Mouse (Mus musculus): ENCODE measurements around the gene Pes1.

Gene Pes1

DNA sequence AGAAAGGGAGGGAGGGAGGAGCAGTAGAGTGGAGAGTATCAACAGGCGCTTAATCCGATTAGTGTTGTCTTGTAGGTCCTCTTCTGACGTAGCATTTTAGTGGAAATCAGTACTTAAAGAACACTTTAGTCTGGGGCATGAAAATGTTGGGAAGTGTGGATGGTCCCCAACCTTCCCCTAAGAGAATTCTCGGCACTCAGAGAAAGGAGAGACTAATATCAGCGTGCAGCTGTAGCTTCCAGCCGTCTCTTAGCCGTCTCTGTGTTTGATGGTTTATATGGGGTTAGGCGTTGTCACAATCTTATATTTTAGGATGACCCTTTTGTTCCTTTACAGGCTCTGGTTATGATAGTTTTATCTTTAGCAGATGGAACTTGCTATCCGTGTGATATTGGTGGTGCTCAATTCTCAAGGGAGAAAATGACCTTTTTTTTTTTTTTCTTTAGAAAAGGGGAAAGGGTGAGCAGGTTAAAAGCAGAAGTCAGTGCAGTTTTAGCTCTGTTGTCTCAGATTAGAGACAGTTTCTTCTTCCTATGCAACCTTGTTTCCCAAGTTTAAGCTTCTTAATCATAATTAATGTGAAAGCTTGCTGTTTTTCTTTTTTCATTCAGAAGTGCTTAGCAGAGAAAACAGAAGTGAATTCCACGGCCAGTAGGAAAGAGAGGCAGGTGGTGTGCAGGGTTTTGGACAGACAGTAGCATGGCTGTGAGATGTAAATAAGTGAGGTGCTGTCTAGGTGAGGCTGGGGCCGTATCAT is 819 bp downstream of the Pes1 start:
- in situ Hi-C loops (cut with MseI, MboI): no loop called here

DNA sequence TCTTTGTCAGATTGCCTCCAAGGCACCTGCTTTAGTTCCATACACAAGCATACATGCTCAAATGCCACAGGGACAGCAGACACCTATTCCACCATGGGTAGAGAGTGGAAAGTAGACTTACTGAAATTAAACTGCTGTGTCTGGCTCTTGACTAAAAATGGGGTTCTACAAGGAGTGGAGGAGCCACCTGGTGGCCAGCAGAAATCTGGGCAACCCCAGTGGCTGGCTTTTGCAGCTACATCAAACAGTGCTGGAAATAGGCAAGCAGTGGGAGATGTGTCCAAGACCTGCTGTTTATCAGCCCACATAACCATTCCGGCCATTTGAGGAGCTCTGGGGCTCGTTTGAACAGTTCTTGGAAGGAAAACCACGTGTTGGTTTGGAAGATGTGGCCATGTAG is 6.1 kb downstream of the Pes1 start:
- in situ Hi-C loops (cut with MseI, MboI): no loop called here

DNA sequence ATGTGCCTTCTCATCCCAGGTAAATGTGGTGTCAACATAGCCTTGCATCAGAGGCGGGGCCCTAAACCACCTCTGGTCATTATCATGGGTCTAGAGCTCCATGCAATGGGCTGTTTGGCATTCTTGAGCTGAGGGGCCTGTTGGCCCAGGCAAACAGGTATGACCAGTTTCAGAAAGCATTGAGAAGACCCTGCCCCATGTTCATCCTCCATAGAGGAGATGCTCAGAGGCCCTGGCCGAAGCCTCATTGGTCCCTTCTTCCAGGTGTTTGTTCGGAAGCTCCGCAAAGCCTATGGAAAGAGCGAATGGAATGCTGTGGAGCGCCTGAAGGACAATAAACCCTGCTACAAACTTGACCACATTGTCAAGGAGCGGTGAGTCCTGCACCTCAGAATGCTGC is 6.6 kb downstream of the Pes1 start:
- in situ Hi-C loops (cut with MseI, MboI): no loop called here

DNA sequence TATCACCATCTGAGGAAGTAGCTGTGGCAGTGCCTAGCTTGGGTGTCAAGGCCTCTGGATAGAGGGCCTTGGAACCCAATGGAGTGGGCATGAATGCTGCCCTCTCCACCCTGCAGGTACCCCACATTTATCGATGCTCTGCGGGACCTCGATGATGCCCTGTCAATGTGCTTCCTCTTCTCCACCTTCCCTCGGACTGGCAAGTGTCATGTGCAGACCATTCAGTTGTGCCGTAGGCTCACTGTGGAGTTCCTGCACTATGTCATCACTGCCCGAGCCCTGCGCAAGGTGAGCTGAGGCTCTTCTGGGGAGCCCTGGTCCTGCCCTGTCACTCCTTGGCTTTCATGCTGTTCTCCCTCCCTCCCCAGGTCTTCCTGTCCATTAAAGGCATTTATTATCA is 9.3 kb downstream of the Pes1 start:
- in situ Hi-C loops (cut with MseI, MboI): no loop called here

DNA sequence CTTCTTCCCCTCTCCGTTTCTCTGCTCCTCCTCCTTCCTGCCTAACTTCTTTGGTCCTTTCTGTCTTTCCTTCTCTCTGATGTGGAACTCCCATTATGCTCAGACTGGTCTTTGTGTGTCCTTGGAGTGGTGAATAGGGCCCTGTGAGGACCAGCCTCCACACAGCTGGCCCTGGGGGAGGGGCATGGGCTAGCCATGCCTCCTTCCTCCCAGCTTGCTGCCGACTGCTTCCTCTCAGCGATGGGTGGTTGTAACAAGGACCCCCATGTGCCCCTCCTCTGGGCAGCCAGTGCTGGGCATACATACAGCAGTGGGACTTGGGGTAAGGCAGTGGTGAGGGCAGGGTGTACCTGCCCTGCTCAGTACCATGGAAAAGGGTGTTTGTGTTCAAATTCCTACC is 10.5 kb downstream of the Pes1 start:
- in situ Hi-C loops (cut with MseI, MboI): no loop called here

DNA sequence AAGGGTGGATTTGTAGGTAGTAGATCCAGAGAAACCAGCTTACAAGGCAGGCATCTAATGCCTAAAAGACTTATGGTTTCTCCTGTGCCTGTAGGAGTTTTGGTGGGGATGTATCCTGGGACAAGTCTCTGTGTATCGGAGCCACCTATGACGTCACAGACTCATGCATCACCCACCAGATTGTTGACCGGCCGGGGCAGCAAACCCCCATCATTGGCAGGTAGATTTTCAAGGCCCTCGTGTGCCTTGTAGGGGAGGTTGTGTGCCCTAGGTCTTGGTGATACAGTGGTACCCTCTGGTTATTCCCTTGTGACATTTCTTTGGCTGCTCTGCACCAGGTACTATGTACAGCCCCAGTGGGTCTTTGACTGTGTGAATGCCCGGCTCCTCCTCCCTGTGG is 12.9 kb downstream of the Pes1 start, which contains the start of gene 4930556J24Rik:
TSS of gene 4930556J24Rik (minus strand) at position 101 of the 400 bp plus-strand sequence.
- in situ Hi-C loops (cut with MseI, MboI): no loop called here

DNA sequence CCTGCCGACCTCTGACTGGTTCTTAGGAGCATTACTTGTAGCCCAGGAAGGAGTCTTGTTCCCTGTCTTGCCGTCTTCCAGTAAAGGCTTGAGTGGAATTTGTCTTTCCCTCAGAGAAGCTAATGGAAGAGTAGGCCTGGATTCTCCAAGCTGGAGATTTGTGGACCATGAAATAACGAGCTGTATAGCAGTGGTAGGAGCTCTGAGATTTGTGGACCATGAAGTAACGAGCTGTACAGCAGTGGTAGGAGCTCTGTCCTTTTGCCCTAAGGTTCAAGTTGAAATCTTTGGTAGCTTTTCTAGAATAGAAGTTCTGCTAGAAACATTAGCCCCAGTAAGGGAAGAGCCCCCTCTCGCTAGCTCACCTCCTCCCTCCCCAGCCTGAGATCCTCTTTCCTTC is 14.6 kb downstream of the Pes1 start:
- in situ Hi-C loops (cut with MseI, MboI): no loop called here

DNA sequence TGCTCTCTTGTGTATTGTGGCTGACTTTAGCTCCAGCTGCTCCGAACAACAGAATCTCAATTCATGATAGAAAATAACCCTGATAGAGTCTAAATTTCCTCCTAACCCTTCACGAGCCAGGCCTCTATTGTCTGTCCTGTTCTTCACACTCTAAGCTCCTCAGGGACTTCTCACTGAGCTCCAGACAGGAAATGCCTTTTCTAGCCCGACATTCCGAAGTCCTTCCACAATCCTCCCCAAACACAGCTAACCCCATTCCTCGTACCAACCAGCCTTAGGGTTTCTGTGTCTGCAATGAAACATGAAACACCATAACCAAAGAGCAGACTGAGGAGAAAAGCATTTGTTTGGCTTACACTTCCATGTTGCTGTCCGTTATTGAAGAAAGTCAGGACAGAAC is 17.8 kb downstream of the Pes1 start:
- in situ Hi-C loops (cut with MseI, MboI): no loop called here

DNA sequence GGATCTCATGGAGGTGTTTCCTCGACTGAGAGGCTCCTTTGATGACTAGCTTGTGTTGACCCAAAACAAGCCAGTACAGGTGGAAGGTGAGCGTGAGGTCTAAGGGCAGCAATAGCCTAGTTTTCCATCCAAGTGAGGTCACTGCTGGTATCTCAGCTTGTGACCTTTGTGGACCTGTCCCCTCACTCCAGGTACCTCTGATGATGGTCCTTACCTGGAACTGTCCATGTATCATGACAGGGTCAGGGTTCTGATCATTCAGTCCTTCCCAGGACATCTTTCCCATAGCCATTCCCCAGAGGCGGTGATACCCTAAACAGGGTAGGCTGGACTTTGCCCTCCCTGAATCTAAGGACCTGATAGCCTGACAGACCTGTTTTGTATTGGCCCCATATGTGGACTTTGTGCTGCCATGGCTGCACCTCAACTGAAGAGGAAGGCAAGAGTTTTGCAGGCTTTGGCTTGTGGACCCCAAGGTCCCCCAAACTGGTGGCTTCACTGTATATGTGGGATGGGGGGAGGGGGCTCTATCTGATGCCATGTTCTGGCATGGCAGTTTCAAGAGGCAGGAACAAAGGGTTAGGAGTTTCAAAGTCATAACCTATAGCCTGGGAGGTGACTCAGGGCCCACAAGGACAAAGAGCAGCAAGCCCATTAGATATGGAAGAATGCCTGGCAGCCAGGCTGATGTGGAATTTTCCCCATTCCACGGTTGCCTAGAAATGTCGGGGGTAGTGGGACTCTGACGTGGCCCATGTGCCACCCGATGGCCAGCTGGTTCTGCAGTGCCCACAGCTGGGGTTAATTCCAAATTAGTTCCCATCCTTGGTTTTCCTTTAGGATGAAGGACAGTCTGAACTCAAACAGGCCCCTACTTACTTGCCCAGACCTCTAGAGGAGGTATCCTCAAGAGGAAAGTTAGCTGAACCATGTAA is 18.8 kb downstream of the Pes1 start:
- in situ Hi-C loops (cut with MseI, MboI): no loop called here

DNA sequence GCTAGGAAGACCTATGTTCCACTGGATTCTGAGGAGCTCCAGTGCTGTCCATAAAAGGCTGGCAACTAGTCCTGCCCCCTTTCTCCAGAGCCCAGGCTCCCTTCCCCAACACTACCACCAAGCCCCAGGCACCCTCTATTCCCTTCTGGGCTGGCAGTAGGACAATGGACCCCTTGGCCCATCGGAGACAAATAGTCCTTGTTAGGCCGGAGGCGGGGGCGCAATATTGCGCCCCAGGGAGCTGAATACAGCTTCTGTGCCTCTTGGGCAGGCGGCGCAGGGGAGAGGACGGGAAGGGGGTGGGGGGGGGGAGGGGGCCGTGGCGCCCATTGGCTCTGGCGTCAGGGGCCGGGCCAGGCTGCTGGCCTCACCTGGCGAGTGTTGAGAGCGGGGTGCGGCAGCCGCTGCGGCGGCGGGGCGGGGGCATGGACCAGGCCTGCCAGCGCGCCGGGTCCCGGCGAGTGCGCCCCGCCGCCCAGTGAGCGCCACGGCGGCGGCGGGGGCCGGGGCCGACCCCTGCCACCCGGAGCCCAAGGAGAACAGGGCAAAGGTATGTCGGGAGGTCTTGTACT is 19.6 kb downstream of the Pes1 start, which contains the start of gene Gal3st1:
TSS of gene Gal3st1 (plus strand) at position 346 of the 572 bp plus-strand sequence.
- in situ Hi-C loops (cut with MseI, MboI): no loop called here

DNA sequence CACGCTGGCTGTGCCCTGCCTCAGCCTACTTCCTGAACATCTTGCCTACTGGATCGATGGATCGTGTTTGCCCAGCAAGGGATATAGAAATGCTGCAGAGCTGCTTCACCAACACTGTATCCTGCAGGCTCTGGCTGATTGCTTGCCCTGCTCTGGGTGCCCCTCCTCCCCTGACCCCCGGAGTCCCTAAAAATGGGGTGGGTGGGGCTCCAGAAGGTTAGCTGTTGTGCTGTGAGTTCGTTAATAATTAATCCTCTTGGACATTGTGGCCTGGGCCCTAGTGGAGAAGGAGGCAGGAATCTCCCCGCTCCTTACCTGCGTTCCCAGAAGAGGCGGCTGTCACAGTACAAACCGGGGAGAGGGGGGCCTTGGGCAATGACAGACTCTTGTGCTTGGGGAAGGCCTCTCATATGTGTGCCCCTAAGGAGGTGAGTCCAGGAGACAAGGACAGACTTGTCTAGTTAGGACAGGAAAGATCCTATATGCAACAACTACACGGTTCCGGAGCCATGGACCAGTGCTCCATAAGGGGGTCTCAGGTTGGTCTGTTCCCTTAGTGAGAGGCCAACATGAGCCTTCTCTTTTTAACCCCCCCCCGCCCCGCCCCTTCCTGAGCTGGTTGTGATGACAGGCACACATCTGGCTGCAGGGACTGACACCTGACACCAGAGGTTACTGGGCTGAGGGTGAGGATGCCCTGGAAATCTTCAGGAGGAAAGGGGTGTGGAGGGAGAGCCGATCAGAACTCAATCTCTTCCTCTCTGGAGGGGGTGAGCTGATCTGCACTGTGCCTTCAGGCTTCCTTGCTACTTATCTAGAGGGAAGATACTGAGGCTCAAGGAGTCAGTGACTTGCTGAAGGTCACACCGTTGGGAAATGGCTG is 20.3 kb downstream of the Pes1 start:
- in situ Hi-C loops (cut with MseI, MboI): no loop called here

DNA sequence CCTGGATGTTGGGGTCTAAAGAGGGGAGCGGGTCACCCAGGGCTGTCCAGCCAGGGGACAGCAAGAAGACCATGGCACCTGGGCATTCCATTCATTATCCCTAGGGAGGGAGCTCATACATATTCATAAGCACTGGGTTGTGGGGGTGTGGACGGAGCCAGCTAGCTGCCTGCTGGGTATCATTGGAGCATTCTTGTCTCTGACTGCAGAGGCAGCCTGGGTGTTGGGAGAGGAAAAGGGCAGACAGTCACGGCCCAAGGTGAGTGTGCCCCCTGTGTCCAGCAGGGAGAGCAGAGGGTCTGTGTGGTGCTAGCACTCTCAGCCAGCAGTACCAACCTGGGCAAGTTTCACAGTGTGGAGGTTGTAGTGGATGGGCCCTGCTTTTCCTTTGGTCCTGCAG is 26.0 kb downstream of the Pes1 start:
- in situ Hi-C loops (cut with MseI, MboI): no loop called here

DNA sequence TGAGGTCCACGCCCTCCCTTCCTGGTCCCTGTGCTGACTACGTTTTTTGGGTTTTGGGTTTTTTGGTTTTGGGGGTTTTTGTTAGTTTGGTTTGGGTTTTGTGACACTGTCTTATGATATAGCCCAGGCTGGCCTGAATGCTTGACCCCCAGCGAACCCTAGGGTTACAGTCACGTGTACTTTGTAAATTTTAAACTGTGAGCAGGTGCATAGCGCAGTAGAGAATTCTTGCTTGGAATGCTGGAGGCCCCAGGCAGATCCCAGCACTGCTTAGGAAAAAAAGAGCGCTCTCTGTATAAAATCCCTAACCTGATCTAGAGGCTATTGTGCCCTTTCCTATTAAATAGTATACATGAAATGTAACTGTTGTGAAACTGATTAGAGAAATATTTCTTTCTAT is 29.4 kb downstream of the Pes1 start:
- in situ Hi-C loops (cut with MseI, MboI): no loop called here

DNA sequence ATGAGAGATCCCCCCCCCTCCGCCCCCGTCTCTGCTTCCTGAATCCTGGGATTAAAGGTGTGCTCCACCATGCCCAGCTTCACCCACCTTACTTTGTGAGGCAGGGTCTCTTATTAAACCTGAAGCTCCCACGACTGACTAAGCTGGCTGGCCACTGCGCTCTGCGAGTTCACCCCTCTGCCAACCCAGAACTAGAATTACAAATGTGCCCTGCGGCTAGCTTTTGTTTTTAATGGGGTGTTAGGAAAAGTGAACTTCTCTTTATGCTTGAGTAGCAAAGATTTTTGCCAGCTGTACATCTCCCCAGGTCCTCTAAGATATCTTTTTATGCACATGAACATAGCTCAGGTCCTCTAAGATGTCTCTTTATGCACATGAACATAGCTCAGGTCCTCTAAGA is 30.1 kb downstream of the Pes1 start:
- in situ Hi-C loops (cut with MseI, MboI): no loop called here

DNA sequence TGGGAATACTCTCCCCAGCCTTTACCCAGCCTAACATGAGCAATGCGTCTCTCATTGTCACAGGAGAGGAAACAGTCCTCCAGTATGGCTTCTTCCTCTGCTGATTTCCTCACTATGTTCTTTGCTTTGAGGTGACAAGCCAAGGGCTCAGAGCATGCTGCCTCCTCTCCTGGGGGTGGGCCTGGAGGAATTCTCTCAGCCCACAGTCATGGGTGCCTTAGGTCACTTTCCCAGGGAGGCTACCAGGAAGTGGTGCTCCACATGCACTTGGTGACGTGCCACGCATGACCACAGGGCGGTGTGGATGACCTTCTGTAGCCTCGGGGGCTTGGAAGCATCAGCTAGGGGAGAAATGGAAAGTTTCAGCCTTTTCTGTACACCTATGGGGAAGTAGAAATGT is 31.7 kb downstream of the Pes1 start:
- in situ Hi-C loops (cut with MseI, MboI): no loop called here

DNA sequence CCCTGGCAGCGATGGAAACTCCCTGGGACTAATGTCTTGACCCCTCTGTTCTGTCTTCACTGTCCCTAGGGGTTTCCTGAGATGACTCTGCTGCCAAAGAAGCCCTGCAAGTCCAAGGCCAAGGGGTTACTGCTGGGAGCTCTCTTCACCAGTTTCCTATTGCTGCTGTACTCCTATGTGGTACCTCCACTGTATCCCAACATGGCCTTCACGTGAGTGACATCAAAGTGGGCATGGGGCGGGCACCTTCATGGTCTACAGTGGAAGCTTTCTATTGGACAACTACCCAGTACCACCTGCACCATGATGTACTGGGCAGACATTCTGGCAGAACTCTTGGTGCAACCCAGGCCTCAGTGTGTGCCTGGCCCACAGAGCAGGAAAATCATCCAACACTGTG is 33.1 kb downstream of the Pes1 start:
- in situ Hi-C loops (cut with MseI, MboI): no loop called here

DNA sequence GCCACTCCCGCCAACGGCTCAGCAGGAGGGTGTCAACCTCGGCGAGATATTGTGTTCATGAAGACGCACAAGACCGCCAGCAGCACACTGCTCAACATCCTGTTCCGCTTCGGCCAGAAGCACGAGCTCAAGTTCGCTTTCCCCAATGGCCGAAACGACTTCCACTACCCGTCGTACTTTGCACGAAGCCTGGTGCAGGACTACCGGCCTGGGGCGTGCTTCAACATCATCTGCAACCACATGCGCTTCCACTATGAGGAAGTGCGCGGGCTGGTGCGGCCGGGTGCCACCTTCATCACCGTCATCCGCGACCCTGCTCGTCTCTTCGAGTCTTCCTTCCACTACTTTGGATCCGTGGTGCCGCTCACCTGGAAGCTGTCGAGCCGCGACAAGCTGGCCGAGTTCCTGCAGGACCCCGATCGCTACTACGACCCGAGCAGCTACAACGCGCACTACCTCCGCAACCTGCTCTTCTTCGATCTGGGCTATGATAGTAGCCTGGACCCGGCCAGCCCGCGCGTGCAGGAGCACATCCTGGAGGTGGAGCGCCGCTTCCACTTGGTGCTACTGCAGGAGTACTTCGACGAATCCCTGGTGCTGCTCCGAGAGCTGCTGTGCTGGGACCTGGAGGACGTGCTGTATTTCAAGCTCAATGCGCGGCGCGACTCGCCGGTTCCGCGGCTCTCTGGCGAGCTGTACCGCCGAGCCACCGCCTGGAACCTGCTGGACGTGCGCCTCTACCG is 34.4 kb downstream of the Pes1 start:
- in situ Hi-C loops (cut with MseI, MboI): no loop called here

DNA sequence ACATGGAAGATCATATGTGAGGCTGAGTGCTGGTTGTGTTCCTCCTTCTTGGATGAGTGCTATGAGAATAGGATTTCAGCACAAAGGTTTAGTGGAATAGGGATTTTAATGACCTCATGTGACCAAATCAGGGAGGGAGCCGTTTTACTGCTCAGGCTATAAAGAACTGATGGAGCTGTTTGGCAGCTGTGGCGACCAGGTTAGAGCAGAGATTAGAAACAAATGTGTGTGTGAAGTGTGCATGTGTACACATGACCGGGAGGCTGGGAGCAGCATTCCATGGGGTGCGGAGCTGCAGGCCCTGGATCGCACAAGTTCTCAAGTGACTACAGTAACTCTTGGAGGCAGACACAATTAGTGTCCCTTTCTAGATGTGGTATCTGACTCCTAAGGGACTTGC is 35.8 kb downstream of the Pes1 start:
- in situ Hi-C loops (cut with MseI, MboI): no loop called here

DNA sequence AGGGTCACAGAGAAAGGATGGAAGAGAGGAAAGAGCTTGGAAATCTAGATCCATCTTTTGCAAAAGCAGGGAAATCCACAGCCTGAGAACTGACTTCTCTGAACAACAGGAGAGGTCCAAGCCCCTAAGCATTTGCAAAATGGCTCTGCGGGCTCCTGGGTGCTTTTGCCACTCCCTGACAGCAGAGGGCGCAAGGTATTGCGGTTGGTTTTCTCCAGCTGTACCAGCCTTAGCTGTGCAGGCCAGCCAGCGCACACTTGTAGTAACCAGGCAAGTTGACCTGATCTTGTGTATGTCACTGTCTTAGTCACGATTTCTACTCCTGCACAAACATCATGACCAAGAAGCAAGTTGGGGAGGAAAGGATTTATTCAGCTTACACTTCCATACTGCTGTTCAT is 37.8 kb downstream of the Pes1 start:
- in situ Hi-C loops (cut with MseI, MboI): no loop called here

DNA sequence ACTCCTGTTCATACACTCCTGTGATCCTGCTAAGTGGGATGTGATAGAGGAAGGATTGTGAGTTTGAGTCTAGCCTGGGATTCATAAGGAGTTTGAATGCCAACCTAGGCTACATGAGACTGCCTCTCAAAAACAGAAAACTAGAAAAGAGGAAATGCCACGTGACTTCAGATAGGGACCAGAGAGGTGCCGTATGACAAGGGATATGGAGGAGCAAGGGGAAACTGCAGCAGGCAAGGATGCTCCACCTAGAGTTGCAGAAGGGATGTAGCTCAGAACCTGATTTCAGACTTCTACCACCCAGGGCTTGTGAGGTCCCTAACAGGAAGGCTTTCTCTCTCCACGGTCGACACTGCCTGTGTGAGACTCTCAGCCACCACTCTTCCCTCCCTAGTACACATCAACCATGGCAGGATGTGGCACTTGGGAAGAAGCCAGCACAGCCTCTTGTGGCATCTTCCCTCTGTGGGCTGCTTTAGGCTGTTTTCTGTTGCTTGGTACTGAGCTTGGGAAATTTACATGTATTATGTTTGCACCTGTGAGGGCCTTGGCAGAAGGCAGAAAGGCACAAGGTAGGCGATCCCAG is 41.5 kb downstream of the Pes1 start:
- in situ Hi-C loops (cut with MseI, MboI): no loop called here
